Mouse (Mus musculus) liver, embryonic 14.5 days (tissue): ENCODE measurements around the gene Polr2e. TPM values are rescaled to one million over a fixed set of nuclear protein-coding genes. Genes with fewer than 3 reads are reported as not detected.

Experiments
- ATAC-seq: fragments of 200-750 bp; cut with Nextera tagmentation; 2 replicates; pipeline ENCODE4 v1.8.0; 2017; ENCODE audit warnings: moderate number of reproducible peaks, mild to moderate bottlenecking, moderate library complexity; ENCODE audit not compliant: insufficient read depth
- DNase-seq, 3 experiments: peaks; one replicate each; pipeline ENCODE4 v3.0.0-alpha.2; 2012 to 2013; ENCODE audit warnings: low read depth in 3 of 3, low spot score in 3 of 3
- H3K27ac ChIP-seq: fragments of 300-500 bp; sonication (generic); 2 replicates; pipeline ENCODE4 v1.5.1; 2014; ENCODE audit warnings: moderate library complexity, mild to moderate bottlenecking, control low read depth, inconsistent platforms
- H3K27me3 ChIP-seq: fragments of 300-500 bp; sonication (generic); 2 replicates; pipeline ENCODE4 v1.6.1; 2014; ENCODE audit warnings: mild to moderate bottlenecking, low read length, moderate library complexity; ENCODE audit not compliant: control insufficient read depth, insufficient read depth
- H3K36me3 ChIP-seq: fragments of 300-500 bp; sonication (generic); replicated peaks from 2 replicates; pipeline ENCODE4 v1.6.1; 2014; ENCODE audit warnings: low read depth; ENCODE audit not compliant: control insufficient read depth, insufficient read depth
- H3K4me1 ChIP-seq, 2 experiments: fragments of 200-500 bp in 1 of 2; fragments of 300-500 bp in 1 of 2; sonication (generic) in 1 of 2; replicated peaks; 2 replicates each; pipeline ENCODE4 v1.6.1; 2012 to 2014; ENCODE audit warnings: antibody characterized with exemption in 1 of 2, inconsistent platforms in 1 of 2, low read length in 1 of 2; ENCODE audit not compliant: control insufficient read depth in 2 of 2, insufficient read depth in 2 of 2
- H3K4me2 ChIP-seq: fragments of 300-500 bp; sonication (generic); 2 replicates; pipeline ENCODE4 v1.6.1; 2014; ENCODE audit warnings: low read depth, mild to moderate bottlenecking, control low read depth, moderate library complexity
- H3K4me3 ChIP-seq, 2 experiments: fragments of 200-500 bp in 1 of 2; fragments of 300-500 bp in 1 of 2; sonication (generic) in 1 of 2; 2 replicates each; pipeline ENCODE4 v1.5.1; 2012 to 2014; ENCODE audit warnings: low read depth in 2 of 2, low read length in 2 of 2, mild to moderate bottlenecking in 2 of 2, control low read depth in 1 of 2, inconsistent platforms in 1 of 2, moderate library complexity in 1 of 2; ENCODE audit not compliant: insufficient read depth in 1 of 2
- H3K9ac ChIP-seq: fragments of 300-500 bp; sonication (generic); replicated peaks from 2 replicates; pipeline ENCODE4 v1.6.1; 2014; ENCODE audit warnings: mild to moderate bottlenecking, control low read depth, moderate library complexity
- H3K9me3 ChIP-seq: fragments of 300-500 bp; sonication (generic); 2 replicates; pipeline ENCODE4 v1.6.1; 2016; ENCODE audit warnings: low read length, mixed read lengths; ENCODE audit not compliant: control insufficient read depth
- CTCF ChIP-seq: IDR thresholded peaks from 2 replicates; pipeline ENCODE4 v1.5.1; 2016; ENCODE audit warnings: antibody characterized with exemption, low read depth, control low read depth
- EP300 ChIP-seq: IDR thresholded peaks from 2 replicates; pipeline ENCODE4 v1.6.1; 2016; ENCODE audit warnings: antibody characterized with exemption, low read depth
- WGBS: fragments of 180-500 bp; shearing (Covaris S2); extraction: QIAGEN DNeasy Blood & Tissue Kit; methylation state at CpG from one replicate; pipeline ENCODE4 v1.1.7; 2014; ENCODE audit not compliant: insufficient replicate concordance; 5-methylcytosine and 5-hydroxymethylcytosine counted together
- polyA plus RNA-seq, 2 experiments: library from polyadenylated mRNA; depleted of rRNA in 1 of 2; stranded (reverse) in 1 of 2; unstranded in 1 of 2; fragments of >200 nt; fragmentation: Nextera tagmentation in 1 of 2; extraction: Ambion mirVana in 1 of 2; gene quantifications; 2 replicates each; pipeline versions ENCODE4 v1.2.1 to v1.2.3; 2012 to 2014

The Polr2e gene
- polyA plus RNA-seq, 2 experiments = 88.0 to 121 TPM

- H3K9ac ChIP-seq = peak overlapping the region; percentile 98
- H3K4me3 ChIP-seq = peak overlapping the region; percentile 83 to 95
- no peaks in the 10 kb centered on the region for H3K9me3 ChIP-seq
- TF ChIP-seq EP300 (no peak), CTCF (peak; percentile 56)
- DNase-seq (peak in 2 of 3 experiments; percentile 54 to 56), ATAC-seq (peak; percentile 56)
- peaks cover 25% of the 10 kb centered on the region for H3K36me3 ChIP-seq
- WGBS = under 1% methylated on average over 77 of the region's 77 CpGs
- peak overlapping the region; percentile 98 for H3K4me2 ChIP-seq
- peaks cover 32 to 33% of the 10 kb centered on the region in 2 experiments for H3K4me1 ChIP-seq
- peak overlapping the region; percentile 93 for H3K27ac ChIP-seq
- no peaks in the 10 kb centered on the region for H3K27me3 ChIP-seq
Measured at GRCm38 (mm10) chr10:80053831-80054815, 14.5 kb upstream of the Polr2e start.

GRCm38 (mm10) chr10:80053259-80053780 lies 13.7 kb upstream of the Polr2e start:
- WGBS = under 1% methylated on average over 46 of the region's 47 CpGs

GRCm38 (mm10) chr10:80052374-80052764 lies 12.8 kb upstream of the Polr2e start:
- H3K9ac ChIP-seq = no peak overlapping the region; the same call in 1 of the 2 replicates
- peaks cover 15% of the 10 kb centered on the region for H3K36me3 ChIP-seq
- DNase-seq (no peak), ATAC-seq (no peak)
- H3K27ac ChIP-seq = peak overlapping the region; percentile 84
- no peak overlapping the region for H3K4me3 ChIP-seq
- H3K9me3 ChIP-seq = no peaks in the 10 kb centered on the region
- peak overlapping the region; percentile 76; the same call in 1 of the 2 replicates for H3K4me2 ChIP-seq
- H3K27me3 ChIP-seq = no peaks in the 10 kb centered on the region
- 81% methylated on average over 5 of the region's 5 CpGs for WGBS
- H3K4me1 ChIP-seq = peaks cover 36 to 42% of the 10 kb centered on the region in 2 experiments
- TF ChIP-seq EP300 (no peak), CTCF (no peak)

More at GRCm38 (mm10) chr10:80053259-80053780, 13.7 kb upstream of the Polr2e start:
- Histone ChIP-seq H3K27me3 (no peaks in the 10 kb centered on the region), H3K27ac (peak overlapping the region; percentile 93), H3K4me3 (peak overlapping the region; percentile 83 to 95), H3K9me3 (no peaks in the 10 kb centered on the region), H3K4me1 (peaks cover 36 to 40% of the 10 kb centered on the region in 2 experiments), H3K9ac (peak overlapping the region; percentile 98), H3K4me2 (peak overlapping the region; percentile 98), H3K36me3 (peaks cover 22% of the 10 kb centered on the region)
- ATAC-seq = peak; percentile 92
- DNase-seq = peak; percentile 99 to 100 (median 100)
- no peak; the same call in 1 of the 2 replicates for TF ChIP-seq EP300

GRCm38 (mm10) chr10:80051618-80052373 lies 12.2 kb upstream of the Polr2e start:
- DNase-seq (peak in 2 of 3 experiments; percentile 47 to 50), ATAC-seq (no peak)
- WGBS = 30% methylated on average over 14 of the region's 14 CpGs
- Histone ChIP-seq H3K36me3 (peaks cover 11% of the 10 kb centered on the region), H3K9me3 (no peaks in the 10 kb centered on the region), H3K27me3 (no peaks in the 10 kb centered on the region), H3K4me2 (no peak overlapping the region; the same call in 1 of the 2 replicates), H3K4me3 (no peak overlapping the region), H3K9ac (no peak overlapping the region), H3K4me1 (peaks cover 36 to 42% of the 10 kb centered on the region in 2 experiments), H3K27ac (peak overlapping the region; percentile 84)
- no peak for TF ChIP-seq EP300
- no peak for TF ChIP-seq CTCF
